ENCODE assay signal across 11 mouse cellular contexts in the genomic region with DNA sequence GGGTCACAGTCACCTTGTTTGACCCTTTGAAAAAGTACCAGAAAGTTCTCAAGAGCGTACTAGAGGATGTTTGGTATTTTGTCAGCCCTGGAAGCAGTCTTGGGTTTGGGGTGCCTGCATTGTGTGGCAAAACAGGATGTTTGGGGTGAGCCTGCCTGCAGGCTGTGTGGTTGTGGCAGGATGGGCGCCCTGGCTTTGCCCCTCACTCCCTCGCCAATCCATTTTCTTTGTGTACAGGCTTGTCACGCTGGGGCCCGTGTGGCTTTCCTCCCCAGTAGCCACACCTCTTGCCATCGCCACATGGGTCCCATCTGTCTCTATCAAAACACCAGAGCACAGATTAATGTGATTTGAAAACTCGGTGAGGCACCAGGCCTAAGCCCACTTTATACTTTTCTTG. TPM values are rescaled to one million over a fixed set of nuclear protein-coding genes. Genes with fewer than 3 reads are reported as not detected.
A peak's percentile ranks its signal among the peaks of the same experiment; 100 is the strongest.
DNase-seq lines count a peak whose midpoint lies in the region; ATAC-seq and TF ChIP-seq lines count a peak whose summit lies in the region.
"Had no signal": no experiment of that assay in that cellular context is flagged by ENCODE, and none has a peak within 500 bp of the region (broad histone marks: within the 10 kb centered on the region; RNA-seq: fewer than 3 reads in every experiment).

No protein-coding gene starts in this region.

- H3K36me3 ChIP-seq in midbrain, embryonic 10.5 days = peaks cover 24% of the 10 kb centered on the region; the same call in 1 of the 2 replicates
- H3K36me3 ChIP-seq in midbrain, embryonic 11.5 days (ENCODE audit: control insufficient read depth, insufficient read depth, low read length) = no peaks in the 10 kb centered on the region
- no peaks in the 10 kb centered on the region for H3K36me3 ChIP-seq in liver, embryonic 12.5 days
- H3K36me3 ChIP-seq: embryonic facial prominence, embryonic 13.5 days; kidney, embryonic 15.5 days had no signal

- no peak overlapping the region for H3K4me3 ChIP-seq in midbrain, embryonic 10.5 days
- H3K4me3 ChIP-seq in midbrain, embryonic 11.5 days (ENCODE audit: low read depth, low read length) = no peak overlapping the region
- H3K4me3 ChIP-seq in liver, embryonic 12.5 days = no peak overlapping the region
- no peak overlapping the region for H3K4me3 ChIP-seq in cerebellum, adult 2 months (replicated peaks; ENCODE audit: insufficient read depth, low read depth, low read length)
- H3K4me3 ChIP-seq: embryonic facial prominence, embryonic 13.5 days; kidney, embryonic 15.5 days had no signal

- no peaks in the 10 kb centered on the region for H3K9me3 ChIP-seq in midbrain, embryonic 10.5 days (replicated peaks)
- no peaks in the 10 kb centered on the region for H3K9me3 ChIP-seq in midbrain, embryonic 11.5 days (ENCODE audit: control insufficient read depth, low read length)
- H3K9me3 ChIP-seq in liver, embryonic 12.5 days (replicated peaks) = no peaks in the 10 kb centered on the region
- H3K9me3 ChIP-seq: embryonic facial prominence, embryonic 13.5 days; kidney, embryonic 15.5 days had no signal

- TF ChIP-seq POLR2A in cerebellum, adult 2 months (IDR thresholded peaks at IDR 0.05; ENCODE audit: borderline replicate concordance, insufficient read depth, low read length) = no peak

- H3K27me3 ChIP-seq in midbrain, embryonic 10.5 days (ENCODE audit: low read depth, poor library complexity, severe bottlenecking) = no peaks in the 10 kb centered on the region
- H3K27me3 ChIP-seq in midbrain, embryonic 11.5 days (ENCODE audit: control insufficient read depth, insufficient read depth, low read length) = no peaks in the 10 kb centered on the region
- H3K27me3 ChIP-seq in liver, embryonic 12.5 days (replicated peaks) = no peaks in the 10 kb centered on the region
- no peaks in the 10 kb centered on the region for H3K27me3 ChIP-seq in cerebellum, adult 2 months (ENCODE audit: control insufficient read depth, insufficient read depth, low read length)
- H3K27me3 ChIP-seq: embryonic facial prominence, embryonic 13.5 days; kidney, embryonic 15.5 days had no signal

- TF ChIP-seq CTCF in cerebellum, adult 2 months (IDR thresholded peaks at IDR 0.05; ENCODE audit: borderline replicate concordance, insufficient read depth, low read depth, low read length) = no peak

- peaks cover 77% of the 10 kb centered on the region for H3K4me1 ChIP-seq in midbrain, embryonic 10.5 days
- peaks cover 7% of the 10 kb centered on the region; the same call in 1 of the 2 replicates for H3K4me1 ChIP-seq in midbrain, embryonic 11.5 days (ENCODE audit: control insufficient read depth, insufficient read depth, low read length)
- no peaks in the 10 kb centered on the region for H3K4me1 ChIP-seq in liver, embryonic 12.5 days
- H3K4me1 ChIP-seq in cerebellum, adult 2 months (ENCODE audit: control insufficient read depth, insufficient read depth, low read length) = no peaks in the 10 kb centered on the region

- peak overlapping the region; percentile 38; the same call in 1 of the 2 replicates for H3K27ac ChIP-seq in midbrain, embryonic 10.5 days (replicated peaks)
- H3K27ac ChIP-seq in midbrain, embryonic 11.5 days (ENCODE audit: low read depth, low read length) = no peak overlapping the region
- H3K27ac ChIP-seq in liver, embryonic 12.5 days = no peak overlapping the region
- no peak overlapping the region for H3K27ac ChIP-seq in cerebellum, adult 2 months (ENCODE audit: insufficient read depth, low read length)
- H3K27ac ChIP-seq: embryonic facial prominence, embryonic 13.5 days; kidney, embryonic 15.5 days had no signal

- ATAC-seq in midbrain, embryonic 11.5 days (ENCODE audit: low FRiP score) = no peak
- peak; percentile 87 for ATAC-seq in common myeloid progenitor, adult 5-6 weeks (replicated peaks; ENCODE audit: low read depth, poor library complexity, severe bottlenecking)
- ATAC-seq in inflammation-experienced regulatory T-cells, adult 6 months = peak; percentile 66
- ATAC-seq in liver, embryonic 12.5 days = no peak

- no peak overlapping the region for H3K4me2 ChIP-seq in midbrain, embryonic 11.5 days
- no peak overlapping the region for H3K4me2 ChIP-seq in liver, embryonic 12.5 days
- H3K4me2 ChIP-seq: embryonic facial prominence, embryonic 13.5 days; kidney, embryonic 15.5 days had no signal

- DNase-seq in midbrain, embryonic 10.5 days (ENCODE audit: low spot score) = no peak
- DNase-seq in midbrain, embryonic 11.5 days (ENCODE audit: low spot score, missing footprints) = no peak
- peak; percentile 82 for DNase-seq in thymus, postnatal 14 days
- no peak for DNase-seq in cerebellum, adult 2 months
- DNase-seq: layer of hippocampus, postnatal 36 days; liver had no signal

- H3K9ac ChIP-seq in midbrain, embryonic 11.5 days (ENCODE audit: low read length) = no peak overlapping the region
- H3K9ac ChIP-seq in liver, embryonic 12.5 days = no peak overlapping the region
- H3K9ac ChIP-seq: embryonic facial prominence, embryonic 13.5 days; kidney, embryonic 15.5 days had no signal

- 71% methylated on average over 7 of the region's 7 CpGs for WGBS in midbrain, embryonic 10.5 days
- WGBS in midbrain, embryonic 11.5 days = 75% methylated on average over 7 of the region's 7 CpGs
- 49% methylated on average over 7 of the region's 7 CpGs for WGBS in liver, embryonic 12.5 days (ENCODE audit: insufficient replicate concordance)
- WGBS in cerebellum, adult 2 months = 36% methylated on average over 7 of the region's 7 CpGs

RNA-seq across cellular contexts. Expression of a gene that starts 47.2 kb away (rescaled TPM):
- polyA plus RNA-seq in midbrain, embryonic 10.5 days (2016; fragmentation: Nextera tagmentation; extraction: Ambion mirVana) = 58.4 and 60.6 TPM in 2 replicates
- polyA plus RNA-seq in midbrain, embryonic 11.5 days (2014; fragmentation: Nextera tagmentation; extraction: Ambion mirVana) = 66.9 and 67.7 TPM in 2 replicates
- not detected in 2 replicates for total RNA-seq in common myeloid progenitor, adult 5-6 weeks (2017)
- 100 to 1,000 TPM; 103 to 195 (median 174) TPM for polyA plus RNA-seq in inflammation-experienced regulatory T-cells, adult 6 months (2017; shearing (Covaris generic))
- 0.35 and 0.60 TPM in 2 replicates for polyA plus RNA-seq in liver, embryonic 12.5 days (2016; fragmentation: Nextera tagmentation; extraction: Ambion mirVana)
- 6.1 and 6.8 TPM in 2 replicates for polyA plus RNA-seq in cerebellum, adult 2 months (2012; rRNA removed)

Comparison
In these comparisons a context has a peak if more than half of its experiments do, and no peak if none do; other contexts are left out.
1. ATAC-seq: peak in common myeloid progenitor, adult 5-6 weeks (single experiment) and inflammation-experienced regulatory T-cells, adult 6 months (single experiment); none in midbrain, embryonic 11.5 days (single experiment) and liver, embryonic 12.5 days (single experiment).